Mouse (Mus musculus) kidney, adult 2 months (tissue): Measurements from ENCODE around the gene Cd151. TPM values are rescaled to one million over a fixed set of nuclear protein-coding genes. Genes with fewer than 3 reads are reported as not detected.

Source experiments
- DNase-seq: peaks from one replicate; pipeline ENCODE4 v3.0.0; 2021
- H3K27ac ChIP-seq: fragments of 200-500 bp; 2 replicates; pipeline ENCODE4 v1.5.1; 2012; ENCODE audit warnings: low read depth, low read length, control low read depth, inconsistent platforms; ENCODE audit not compliant: insufficient read depth
- H3K27me3 ChIP-seq: fragments of 200-500 bp; replicated peaks from 2 replicates; pipeline ENCODE4 v1.6.1; 2012; ENCODE audit warnings: mild to moderate bottlenecking, moderate library complexity, low read length, inconsistent platforms; ENCODE audit not compliant: control insufficient read depth, insufficient read depth
- H3K36me3 ChIP-seq: fragments of 200-500 bp; 2 replicates; pipeline ENCODE4 v1.6.1; 2012; ENCODE audit warnings: mild to moderate bottlenecking, moderate library complexity, low read length, inconsistent platforms; ENCODE audit not compliant: control insufficient read depth, insufficient read depth
- H3K4me1 ChIP-seq: fragments of 200-500 bp; 2 replicates; pipeline ENCODE4 v1.6.1; 2011; ENCODE audit warnings: low read length; ENCODE audit not compliant: control insufficient read depth, insufficient read depth
- H3K4me3 ChIP-seq: fragments of 200-500 bp; 2 replicates; pipeline ENCODE4 v1.5.1; 2011; ENCODE audit warnings: mild to moderate bottlenecking, low read depth, low read length, control low read depth; ENCODE audit not compliant: insufficient read depth
- CTCF ChIP-seq: fragments of 200-500 bp; conservative IDR thresholded peaks from 2 replicates; pipeline ENCODE4 v1.5.1; 2011; ENCODE audit warnings: low read depth, mild to moderate bottlenecking, control low read depth, low read length, moderate library complexity, mixed read lengths; ENCODE audit not compliant: insufficient read depth, insufficient read length
- POLR2A ChIP-seq: fragments of 200-500 bp; IDR thresholded peaks from one replicate; pipeline ENCODE4 v1.6.1; 2011; ENCODE audit warnings: low read depth, low read length, control low read depth
- WGBS: fragments of 180-500 bp; shearing (Covaris S2); methylation state at CpG from one replicate; pipeline ENCODE4 v1.1.7; 2018; 5-methylcytosine and 5-hydroxymethylcytosine counted together
- polyA plus RNA-seq: library from polyadenylated mRNA; depleted of rRNA; stranded (reverse); fragments of >200 nt; gene quantifications from 2 replicates; pipeline ENCODE4 v1.2.3, GENCODE M21; 2012

The Cd151 gene
- polyA plus RNA-seq, 1 experiment: 274 TPM

DNA sequence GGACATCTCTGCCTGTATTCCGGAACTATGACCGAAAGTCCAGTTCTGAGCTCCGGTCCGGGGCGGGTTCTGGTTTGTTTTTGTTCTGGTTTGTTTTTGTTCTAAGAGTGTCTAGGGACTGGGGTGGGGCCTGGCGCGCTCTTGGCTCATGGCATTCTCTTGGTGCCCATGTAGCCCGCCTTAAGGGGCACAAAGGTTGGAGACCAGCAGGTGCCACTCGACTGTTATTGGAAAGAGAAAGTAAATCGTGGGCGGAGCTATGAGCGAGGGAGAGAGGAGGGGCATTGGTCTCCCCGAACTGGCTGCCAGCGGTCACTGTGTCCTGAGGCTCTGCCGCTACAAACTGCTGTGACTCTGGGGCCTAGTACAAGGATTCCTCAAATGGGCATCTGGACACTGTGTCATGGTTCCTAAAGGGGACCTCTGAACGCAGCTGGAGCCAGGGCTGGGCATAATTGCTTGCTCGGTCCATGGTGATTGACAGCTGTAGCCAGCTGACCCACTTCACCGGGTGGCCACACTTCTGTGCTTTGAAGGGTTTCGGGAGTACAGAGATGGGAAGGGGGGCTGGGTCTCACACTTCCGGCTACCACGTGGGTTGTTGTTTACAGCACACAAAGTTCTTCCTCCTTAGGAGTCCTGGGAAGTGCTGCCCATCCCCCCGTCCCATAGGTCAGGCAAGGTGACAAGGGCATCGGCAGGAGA is 11.4 kb upstream of the Cd151 start:
- Histone ChIP-seq H3K27me3 (no peaks in the 10 kb centered on the region), H3K36me3 (no peaks in the 10 kb centered on the region), H3K27ac (peak overlapping the region; percentile 93), H3K4me3 (peak overlapping the region; percentile 97), H3K4me1 (peaks cover 12% of the 10 kb centered on the region)
- WGBS: under 1% methylated on average over 23 of the region's 23 CpGs
- TF ChIP-seq CTCF: no peak
- no peak for TF ChIP-seq POLR2A
- peak; percentile 95 for DNase-seq

DNA sequence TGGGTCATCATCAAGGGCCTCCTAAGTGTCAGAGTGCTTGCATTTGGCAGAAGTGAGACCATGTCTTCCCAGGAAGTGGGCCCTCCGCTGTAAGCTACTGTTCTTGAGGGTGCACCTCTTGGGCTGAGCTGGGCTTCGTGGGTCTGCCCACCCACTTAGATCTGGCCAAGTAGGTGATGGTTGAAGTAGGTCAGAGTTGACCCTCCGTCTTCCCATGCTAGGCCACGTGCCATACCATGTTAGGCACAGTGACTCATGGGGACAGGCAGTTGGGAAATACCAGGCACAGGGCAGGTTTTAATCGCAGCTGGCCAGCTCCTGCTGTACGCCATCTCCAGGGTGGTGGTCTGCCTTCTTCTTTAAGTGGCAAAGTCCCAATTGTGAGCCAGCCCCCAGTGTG is 10.5 kb upstream of the Cd151 start:
- peaks cover 12% of the 10 kb centered on the region for H3K4me1 ChIP-seq
- TF ChIP-seq POLR2A (no peak), CTCF (no peak)
- H3K27me3 ChIP-seq: no peaks in the 10 kb centered on the region
- WGBS: 68% methylated on average over 6 of the region's 6 CpGs
- no peaks in the 10 kb centered on the region for H3K36me3 ChIP-seq
- peak overlapping the region; percentile 93 for H3K27ac ChIP-seq
- no peak for DNase-seq
- H3K4me3 ChIP-seq: no peak overlapping the region

DNA sequence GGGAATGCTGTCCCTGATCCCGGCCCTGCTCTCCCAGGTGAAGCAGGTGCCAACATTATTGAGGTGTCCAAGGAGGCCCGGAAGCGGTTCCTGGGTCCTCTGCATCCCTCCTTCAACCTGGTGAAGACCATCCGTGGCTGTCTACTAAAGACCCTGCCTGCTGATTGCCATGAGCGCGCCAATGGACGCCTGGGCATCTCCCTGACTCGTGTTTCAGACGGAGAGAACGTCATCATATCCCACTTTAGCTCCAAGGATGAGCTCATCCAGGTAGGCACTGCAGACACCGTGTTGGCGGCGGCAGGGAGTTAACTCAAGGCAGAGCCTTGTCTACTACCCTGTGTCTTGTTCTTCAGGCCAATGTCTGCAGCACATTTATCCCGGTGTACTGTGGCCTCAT is 10.0 kb upstream of the Cd151 start:
- no peak for DNase-seq
- no peaks in the 10 kb centered on the region for H3K36me3 ChIP-seq

DNA sequence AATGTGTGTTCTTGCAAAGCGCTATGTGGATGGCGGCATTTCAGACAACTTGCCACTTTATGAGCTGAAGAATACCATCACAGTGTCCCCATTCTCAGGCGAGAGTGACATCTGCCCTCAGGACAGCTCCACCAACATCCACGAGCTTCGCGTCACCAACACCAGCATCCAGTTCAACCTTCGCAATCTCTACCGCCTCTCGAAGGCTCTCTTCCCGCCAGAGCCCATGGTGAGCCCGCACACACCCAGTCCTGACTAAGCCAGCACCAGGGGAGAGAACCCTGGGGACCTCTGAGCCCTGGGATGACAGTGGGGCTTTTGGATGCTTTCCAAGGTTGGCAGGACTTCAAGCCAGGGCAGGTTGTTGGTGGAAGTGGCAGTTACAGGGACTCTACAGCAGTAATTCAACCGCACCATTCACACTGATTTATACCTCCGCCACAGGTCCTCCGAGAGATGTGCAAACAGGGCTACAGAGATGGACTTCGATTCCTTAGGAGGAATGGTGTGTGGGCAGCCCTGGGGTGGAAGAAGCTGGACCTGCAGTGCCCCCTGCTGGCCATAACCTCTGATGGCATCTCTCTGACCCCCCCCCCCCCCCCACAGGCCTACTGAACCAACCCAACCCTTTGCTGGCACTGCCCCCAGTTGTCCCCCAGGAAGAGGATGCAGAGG is 9.1 kb upstream of the Cd151 start:
- Histone ChIP-seq H3K36me3 (no peaks in the 10 kb centered on the region), H3K4me1 (peaks cover 16% of the 10 kb centered on the region), H3K27me3 (no peaks in the 10 kb centered on the region), H3K4me3 (no peak overlapping the region), H3K27ac (no peak overlapping the region)
- 71% methylated on average over 15 of the region's 15 CpGs for WGBS
- DNase-seq: peak; percentile 75
- peak; percentile 63 for TF ChIP-seq CTCF
- TF ChIP-seq POLR2A: no peak

More for the DNA sequence above, 10.0 kb upstream of the Cd151 start:
- Histone ChIP-seq H3K4me1 (peaks cover 12% of the 10 kb centered on the region), H3K27me3 (no peaks in the 10 kb centered on the region), H3K4me3 (no peak overlapping the region), H3K27ac (no peak overlapping the region)
- WGBS: 94% methylated on average over 14 of the region's 14 CpGs
- TF ChIP-seq POLR2A (no peak), CTCF (no peak)

DNA sequence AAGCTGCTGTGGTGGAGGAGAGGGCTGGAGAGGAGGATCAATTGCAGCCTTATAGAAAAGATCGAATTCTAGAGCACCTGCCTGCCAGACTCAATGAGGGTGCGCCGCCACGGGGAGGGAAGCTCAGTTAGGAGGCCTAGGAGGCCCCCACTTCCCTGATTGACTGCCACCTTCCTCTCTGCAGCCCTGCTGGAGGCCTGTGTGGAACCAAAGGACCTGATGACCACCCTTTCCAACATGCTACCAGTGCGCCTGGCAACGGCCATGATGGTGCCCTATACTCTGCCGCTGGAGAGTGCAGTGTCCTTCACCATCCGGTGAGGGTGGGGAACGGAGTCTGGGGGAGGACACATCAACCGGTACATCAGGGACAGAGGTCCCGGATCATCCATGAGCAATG is 8.5 kb upstream of the Cd151 start:
- 89% methylated on average over 11 of the region's 11 CpGs for WGBS
- Histone ChIP-seq H3K27ac (no peak overlapping the region), H3K36me3 (no peaks in the 10 kb centered on the region), H3K4me1 (peaks cover 16% of the 10 kb centered on the region), H3K27me3 (no peaks in the 10 kb centered on the region), H3K4me3 (no peak overlapping the region)
- TF ChIP-seq POLR2A (no peak), CTCF (no peak)
- DNase-seq: no peak

DNA sequence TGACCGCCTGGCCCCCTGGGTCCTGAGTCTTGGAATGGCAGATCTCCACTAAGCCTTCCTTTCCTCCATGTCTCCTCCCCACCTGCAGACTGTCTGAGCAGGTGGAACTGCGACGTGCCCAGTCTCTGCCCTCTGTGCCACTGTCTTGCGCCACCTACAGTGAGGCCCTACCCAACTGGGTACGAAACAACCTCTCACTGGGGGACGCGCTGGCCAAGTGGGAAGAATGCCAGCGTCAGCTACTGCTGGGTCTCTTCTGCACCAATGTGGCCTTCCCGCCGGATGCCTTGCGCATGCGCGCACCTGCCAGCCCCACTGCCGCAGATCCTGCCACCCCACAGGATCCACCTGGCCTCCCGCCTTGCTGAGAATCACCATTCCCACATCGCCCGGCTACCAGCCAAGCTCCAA is 7.9 kb upstream of the Cd151 start:
- Histone ChIP-seq H3K36me3 (no peaks in the 10 kb centered on the region), H3K27me3 (no peaks in the 10 kb centered on the region), H3K27ac (no peak overlapping the region), H3K4me1 (peaks cover 16% of the 10 kb centered on the region), H3K4me3 (no peak overlapping the region)
- no peak for TF ChIP-seq POLR2A
- no peak for TF ChIP-seq CTCF
- WGBS: 89% methylated on average over 17 of the region's 17 CpGs
- DNase-seq: no peak

DNA sequence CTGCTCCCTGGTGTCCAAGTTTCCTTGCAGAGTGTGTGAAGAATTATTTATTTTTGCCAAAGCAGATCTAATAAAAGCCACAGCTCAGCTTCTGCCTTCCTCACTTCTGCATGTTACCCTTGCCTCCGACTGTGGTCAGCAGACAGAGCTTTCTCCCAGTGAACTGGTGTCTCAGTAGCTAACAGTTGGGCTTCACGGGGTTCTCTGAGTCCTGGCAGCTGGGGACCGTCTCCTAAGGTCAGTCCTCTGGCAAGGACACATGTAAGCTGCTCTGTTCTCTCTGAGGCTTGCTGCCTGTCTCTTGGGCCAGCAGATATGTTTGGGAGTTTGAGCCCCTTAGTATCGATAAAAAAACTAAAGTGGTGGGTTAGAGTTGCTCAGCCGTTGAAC is 7.2 kb upstream of the Cd151 start:
- TF ChIP-seq POLR2A: no peak
- Histone ChIP-seq H3K4me3 (no peak overlapping the region), H3K27ac (no peak overlapping the region), H3K4me1 (peaks cover 13% of the 10 kb centered on the region), H3K27me3 (no peaks in the 10 kb centered on the region), H3K36me3 (no peaks in the 10 kb centered on the region)
- 58% methylated on average over 5 of the region's 5 CpGs for WGBS
- no peak for DNase-seq
